Mouse (Mus musculus): ENCODE measurements around the gene Coq5.
"Not testable (repeated sequence)": the region's sequence is repeated elsewhere in the genome, so short reads cannot be mapped to it uniquely, and the experiment has no call there.

Gene Coq5

GRCm38 (mm10) chr5:115267469-115268045 lies 11.9 kb upstream of the Coq5 start:
- no peak for DNase-seq

- no peak for DNase-seq
Measured at GRCm38 (mm10) chr5:115268266-115268665, 11.2 kb upstream of the Coq5 start.

- no peak for DNase-seq
Measured at GRCm38 (mm10) chr5:115269969-115270368, 9.5 kb upstream of the Coq5 start.

- DNase-seq = peak; percentile 14 to 35
Measured at GRCm38 (mm10) chr5:115271931-115272811, 7.3 kb upstream of the Coq5 start.

GRCm38 (mm10) chr5:115272812-115273548 lies 6.5 kb upstream of the Coq5 start, which contains the start of gene Rnf10:
Gene Rnf10 (minus strand): TSS chr5:115272898.
- DNase-seq = peak; percentile 95 to 100

GRCm38 (mm10) chr5:115273549-115274135 lies 5.8 kb upstream of the Coq5 start:
- DNase-seq = no peak

GRCm38 (mm10) chr5:115274353-115274752 lies 5.1 kb upstream of the Coq5 start:
- no peak for DNase-seq

GRCm38 (mm10) chr5:115274771-115275170 lies 4.7 kb upstream of the Coq5 start:
- no peak for DNase-seq

- DNase-seq = peak in 1 of 2 experiments; percentile 29
Measured at GRCm38 (mm10) chr5:115275998-115276397, 3.5 kb upstream of the Coq5 start.

GRCm38 (mm10) chr5:115278053-115278452 lies 1.4 kb upstream of the Coq5 start:
- no peak for DNase-seq

GRCm38 (mm10) chr5:115278785-115279184 lies 681 bp upstream of the Coq5 start:
- DNase-seq = no peak

GRCm38 (mm10) chr5:115280050-115280687 lies 703 bp downstream of the Coq5 start:
- DNase-seq = peak in 1 of 2 experiments; percentile 34

- DNase-seq = no peak
Measured at GRCm38 (mm10) chr5:115284735-115285134, 5.3 kb downstream of the Coq5 start.

- no peak for DNase-seq
Measured at GRCm38 (mm10) chr5:115294173-115294572, 14.7 kb downstream of the Coq5 start.

- no peak for DNase-seq
Measured at GRCm38 (mm10) chr5:115296347-115296746, 16.9 kb downstream of the Coq5 start.

- peak; percentile 52 to 55 for DNase-seq
Measured at GRCm38 (mm10) chr5:115300035-115300744, 20.7 kb downstream of the Coq5 start.

GRCm38 (mm10) chr5:115300792-115301614 lies 21.5 kb downstream of the Coq5 start, which contains the start of gene Dynll1:
Gene Dynll1 (minus strand): TSS chr5:115300999.
- DNase-seq = peak; percentile 99 to 100

- no peak for DNase-seq
Measured at GRCm38 (mm10) chr5:115301615-115302014, 22.1 kb downstream of the Coq5 start.

GRCm38 (mm10) chr5:115302190-115302589 lies 22.7 kb downstream of the Coq5 start:
- DNase-seq = not testable (repeated sequence)

GRCm38 (mm10) chr5:115312354-115312753 lies 32.9 kb downstream of the Coq5 start:
- no peak for DNase-seq

All from cerebellum, postnatal 36 days (tissue).